Comparison of ENCODE assay signal across 8 mouse cellular contexts in genomic region chr1:55575916-55576315, GRCm38 (mm10).
DNase-seq lines count a peak whose midpoint lies in the region; ATAC-seq and TF ChIP-seq lines count a peak whose summit lies in the region.

No protein-coding gene starts in this region.

- 0 out of 2 replicates have a peak, but pooled peaks have one; percentile 10 for ATAC-seq in cerebellum, adult (ENCODE audit: insufficient number of reproducible peaks, low FRiP score, low TSS enrichment)
- ATAC-seq in lung, embryonic 14.5 days (ENCODE audit: insufficient read depth) = peak; percentile 69; the same call in 1 of the 2 replicates
- no peak for ATAC-seq in hindbrain, embryonic 13.5 days (ENCODE audit: low FRiP score)

- H3K27ac ChIP-seq in embryonic fibroblast, embryonic 13.5 days (ENCODE audit: insufficient read depth, low read length) = peak overlapping the region; percentile 29; the same call in 1 of the 2 replicates
- H3K27ac ChIP-seq in lung, embryonic 14.5 days (ENCODE audit: low read depth) = no peak overlapping the region
- H3K27ac ChIP-seq in hindbrain, embryonic 13.5 days = no peak overlapping the region

- H3K4me2 ChIP-seq in lung, embryonic 14.5 days = no peak overlapping the region
- no peak overlapping the region for H3K4me2 ChIP-seq in hindbrain, embryonic 13.5 days

- no peaks in the 10 kb centered on the region for H3K27me3 ChIP-seq in lung, embryonic 14.5 days (ENCODE audit: insufficient read depth, low read length)
- no peaks in the 10 kb centered on the region for H3K27me3 ChIP-seq in hindbrain, embryonic 13.5 days

- H3K4me3 ChIP-seq in embryonic fibroblast, embryonic 13.5 days (ENCODE audit: insufficient read depth, low read length) = no peak overlapping the region
- H3K4me3 ChIP-seq in lung, embryonic 14.5 days (ENCODE audit: low read depth, low read length) = no peak overlapping the region
- no peak overlapping the region for H3K4me3 ChIP-seq in hindbrain, embryonic 13.5 days

- no peak for TF ChIP-seq CTCF in embryonic fibroblast, embryonic 13.5 days (IDR thresholded peaks at IDR 0.05; ENCODE audit: borderline replicate concordance, insufficient read depth, low read length)
- TF ChIP-seq CTCF in lung, embryonic 14.5 days (IDR thresholded peaks at IDR 0.05; ENCODE audit: low read depth) = no peak

- no peaks in the 10 kb centered on the region for H3K36me3 ChIP-seq in lung, embryonic 14.5 days (ENCODE audit: insufficient read depth)
- no peaks in the 10 kb centered on the region for H3K36me3 ChIP-seq in hindbrain, embryonic 13.5 days

- H3K9ac ChIP-seq in lung, embryonic 14.5 days = no peak overlapping the region
- no peak overlapping the region for H3K9ac ChIP-seq in hindbrain, embryonic 13.5 days

- no peak for TF ChIP-seq POLR2A in embryonic fibroblast, embryonic 13.5 days (IDR thresholded peaks at IDR 0.05; ENCODE audit: low read depth, low read length)

- 16% methylated on average over 2 of the region's 2 CpGs for WGBS in lung, embryonic 14.5 days
- WGBS in hindbrain, embryonic 13.5 days = 51% methylated on average over 2 of the region's 2 CpGs

- no peaks in the 10 kb centered on the region for H3K9me3 ChIP-seq in lung, embryonic 14.5 days (ENCODE audit: low read depth, low read length)
- H3K9me3 ChIP-seq in hindbrain, embryonic 13.5 days = no peaks in the 10 kb centered on the region

- H3K4me1 ChIP-seq in embryonic fibroblast, embryonic 13.5 days (ENCODE audit: control insufficient read depth, insufficient read depth, low read length) = peaks cover 7% of the 10 kb centered on the region
- no peaks in the 10 kb centered on the region for H3K4me1 ChIP-seq in lung, embryonic 14.5 days (ENCODE audit: insufficient read depth)
- no peaks in the 10 kb centered on the region for H3K4me1 ChIP-seq in hindbrain, embryonic 13.5 days (replicated peaks)

- DNase-seq in cerebellum, adult 9-11 months = no peak
- peak; percentile 76 for DNase-seq in 3134 (ENCODE audit: extremely low read depth, insufficient read length, low spot score)
- DNase-seq in lung, embryonic 14.5 days = no peak
- no peak for DNase-seq in spleen, adult 12 weeks (ENCODE audit: low spot score)
- DNase-seq in spleen, postnatal 36 days (ENCODE audit: low spot score in 2 of 2) = no peak
